Mouse (Mus musculus): Measurements from ENCODE around the gene Olfr553. TPM values are rescaled to one million over a fixed set of nuclear protein-coding genes. Genes with fewer than 3 reads are reported as not detected.

Gene Olfr553
- polyA plus RNA-seq, 1 experiment from 2014 or later = not detected

Other genes starting within 250 kb of the Olfr553 start
- 203 and 211 TPM in 2 replicates for gene Rrm1, start 176.5 kb downstream of the Olfr553 start, polyA plus RNA-seq (2014; fragmentation: Nextera tagmentation; extraction: Ambion mirVana)
- gene Olfr543, start 136.5 kb downstream of the Olfr553 start, polyA plus RNA-seq (2014; fragmentation: Nextera tagmentation; extraction: Ambion mirVana) = 0.31 TPM in 1 of 2 replicates, not detected in the other
- gene Olfr544, start 129.9 kb downstream of the Olfr553 start, polyA plus RNA-seq (2014; fragmentation: Nextera tagmentation; extraction: Ambion mirVana) = 0.07 and 0.16 TPM in 2 replicates
- gene Olfr545, start 118.6 kb downstream of the Olfr553 start, polyA plus RNA-seq (2014; fragmentation: Nextera tagmentation; extraction: Ambion mirVana) = 0.08 TPM in 1 of 2 replicates, not detected in the other
- gene Olfr547, start 83.5 kb downstream of the Olfr553 start, polyA plus RNA-seq (2014; fragmentation: Nextera tagmentation; extraction: Ambion mirVana) = not detected in 2 replicates
- not detected in 2 replicates for gene Olfr548-ps1, start 77.3 kb downstream of the Olfr553 start, polyA plus RNA-seq (2014; fragmentation: Nextera tagmentation; extraction: Ambion mirVana)
- gene Olfr549, start 68.3 kb downstream of the Olfr553 start, polyA plus RNA-seq (2014; fragmentation: Nextera tagmentation; extraction: Ambion mirVana) = not detected in 2 replicates
- gene Trim21, start 52.7 kb downstream of the Olfr553 start, polyA plus RNA-seq (2014; fragmentation: Nextera tagmentation; extraction: Ambion mirVana) = 0.13 and 0.14 TPM in 2 replicates
- gene Olfr550, start 46.8 kb downstream of the Olfr553 start, polyA plus RNA-seq (2014; fragmentation: Nextera tagmentation; extraction: Ambion mirVana) = not detected in 2 replicates
- not detected in 2 replicates for gene Olfr551, start 26.3 kb downstream of the Olfr553 start, polyA plus RNA-seq (2014; fragmentation: Nextera tagmentation; extraction: Ambion mirVana)
- gene Olfr552, start 20.4 kb downstream of the Olfr553 start, polyA plus RNA-seq (2014; fragmentation: Nextera tagmentation; extraction: Ambion mirVana) = not detected in 2 replicates
- gene Olfr554, start 20.2 kb upstream of the Olfr553 start, polyA plus RNA-seq (2014; fragmentation: Nextera tagmentation; extraction: Ambion mirVana) = not detected in 2 replicates
- not detected in 2 replicates for gene Olfr555, start 40.6 kb upstream of the Olfr553 start, polyA plus RNA-seq (2014; fragmentation: Nextera tagmentation; extraction: Ambion mirVana)
- not detected in 2 replicates for gene Olfr556, start 46.7 kb upstream of the Olfr553 start, polyA plus RNA-seq (2014; fragmentation: Nextera tagmentation; extraction: Ambion mirVana)
- gene Trim68, start 69.1 kb upstream of the Olfr553 start, polyA plus RNA-seq (2014; fragmentation: Nextera tagmentation; extraction: Ambion mirVana) = 10.2 and 11.2 TPM in 2 replicates
- not detected in 2 replicates for gene Olfr557, start 77.7 kb upstream of the Olfr553 start, polyA plus RNA-seq (2014; fragmentation: Nextera tagmentation; extraction: Ambion mirVana)
- 0.53 and 0.55 TPM in 2 replicates for gene Olfr558, start 84.0 kb upstream of the Olfr553 start, polyA plus RNA-seq (2014; fragmentation: Nextera tagmentation; extraction: Ambion mirVana)
- not detected in 2 replicates for gene Olfr33, start 100.9 kb upstream of the Olfr553 start, polyA plus RNA-seq (2014; fragmentation: Nextera tagmentation; extraction: Ambion mirVana)
- not detected in 2 replicates for gene Olfr559, start 109.3 kb upstream of the Olfr553 start, polyA plus RNA-seq (2014; fragmentation: Nextera tagmentation; extraction: Ambion mirVana)
- gene Olfr560, start 141.1 kb upstream of the Olfr553 start, polyA plus RNA-seq (2014; fragmentation: Nextera tagmentation; extraction: Ambion mirVana) = not detected in 2 replicates
- not detected in 2 replicates for gene Olfr78, start 141.3 kb upstream of the Olfr553 start, polyA plus RNA-seq (2014; fragmentation: Nextera tagmentation; extraction: Ambion mirVana)
- gene Olfr561, start 153.0 kb upstream of the Olfr553 start, polyA plus RNA-seq (2014; fragmentation: Nextera tagmentation; extraction: Ambion mirVana) = not detected in 2 replicates
- not detected in 2 replicates for gene Olfr564, start 185.3 kb upstream of the Olfr553 start, polyA plus RNA-seq (2014; fragmentation: Nextera tagmentation; extraction: Ambion mirVana)
- not detected in 2 replicates for gene Olfr566, start 240.5 kb upstream of the Olfr553 start, polyA plus RNA-seq (2014; fragmentation: Nextera tagmentation; extraction: Ambion mirVana)